Mouse (Mus musculus) layer of hippocampus, adult 9-10 months (tissue): ENCODE data around the gene Fam43a.

Source experiments
- DNase-seq: peaks from one replicate; pipeline ENCODE4 v3.0.0; 2022; ENCODE audit warnings: low spot score

Gene Fam43a

GRCm38 (mm10) chr16:30595835-30596557 lies 3.5 kb upstream of the Fam43a start:
- no peak for DNase-seq

DNA sequence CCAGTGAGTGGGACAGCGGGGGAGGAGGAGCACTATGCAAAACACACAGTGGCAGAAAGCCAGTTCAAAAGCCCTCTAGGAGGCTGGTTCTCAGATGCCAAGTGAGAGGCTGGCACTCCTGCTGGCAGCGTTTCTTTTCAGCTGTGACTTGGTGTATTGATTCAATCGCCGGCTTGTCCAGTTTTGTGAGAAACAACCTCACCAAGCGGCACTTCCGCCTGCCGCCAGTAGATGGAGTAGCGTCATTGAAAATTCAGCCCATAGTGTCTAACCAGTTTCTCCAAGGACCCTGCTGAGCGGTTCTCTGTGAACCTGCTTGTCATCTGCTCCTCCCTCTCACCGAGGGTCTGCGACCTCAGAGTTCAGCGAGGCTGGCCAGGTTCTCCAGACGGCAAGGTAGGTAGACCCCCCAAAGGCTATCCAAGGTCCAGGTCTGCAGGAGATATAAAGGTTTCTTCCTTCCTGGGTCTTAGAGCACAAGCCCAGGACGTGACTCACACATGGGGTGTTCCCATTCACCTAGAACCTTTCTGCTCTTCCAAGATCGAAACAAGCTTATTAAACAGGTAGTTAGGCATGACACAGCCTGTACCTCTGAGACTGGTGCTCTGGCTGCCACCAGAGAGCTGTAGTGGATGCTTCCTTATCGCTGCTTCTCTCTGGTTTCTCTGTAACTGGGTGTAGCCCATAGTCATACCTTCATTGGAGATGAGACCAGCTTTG lies 2.4 kb upstream of the Fam43a start:
- peak; percentile 97 for DNase-seq

DNA sequence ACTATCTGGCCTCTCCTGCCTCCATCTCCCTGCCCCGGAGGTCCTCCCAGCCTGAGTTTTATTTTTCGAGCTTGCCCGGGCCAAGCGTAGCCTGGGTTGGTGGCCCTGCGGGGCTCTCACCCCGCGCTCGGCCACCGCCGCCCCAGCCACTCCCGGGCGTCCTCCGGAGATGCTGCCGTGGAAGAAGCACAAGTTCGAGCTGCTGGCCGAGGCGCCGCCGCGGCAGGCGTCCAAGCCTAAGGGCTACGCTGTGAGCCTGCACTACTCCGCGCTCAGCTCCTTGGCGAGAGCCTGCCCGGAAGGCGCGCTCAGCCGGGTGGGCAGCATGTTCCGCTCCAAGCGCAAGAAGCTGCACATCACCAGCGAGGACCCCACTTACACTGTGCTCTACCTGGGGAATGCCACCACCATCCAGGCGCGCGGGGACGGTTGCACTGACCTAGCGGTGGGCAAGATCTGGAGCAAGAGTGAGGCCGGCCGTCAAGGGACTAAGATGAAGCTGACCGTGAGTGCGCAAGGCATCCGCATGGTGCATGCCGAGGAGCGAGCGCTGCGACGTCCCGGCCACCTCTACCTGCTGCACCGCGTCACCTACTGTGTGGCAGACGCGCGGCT lies 1.0 kb downstream of the Fam43a start:
- no peak for DNase-seq

- DNase-seq = no peak
These were observed 1.7 kb downstream of the Fam43a start for GRCm38 (mm10) chr16:30601046-30601832.

DNA sequence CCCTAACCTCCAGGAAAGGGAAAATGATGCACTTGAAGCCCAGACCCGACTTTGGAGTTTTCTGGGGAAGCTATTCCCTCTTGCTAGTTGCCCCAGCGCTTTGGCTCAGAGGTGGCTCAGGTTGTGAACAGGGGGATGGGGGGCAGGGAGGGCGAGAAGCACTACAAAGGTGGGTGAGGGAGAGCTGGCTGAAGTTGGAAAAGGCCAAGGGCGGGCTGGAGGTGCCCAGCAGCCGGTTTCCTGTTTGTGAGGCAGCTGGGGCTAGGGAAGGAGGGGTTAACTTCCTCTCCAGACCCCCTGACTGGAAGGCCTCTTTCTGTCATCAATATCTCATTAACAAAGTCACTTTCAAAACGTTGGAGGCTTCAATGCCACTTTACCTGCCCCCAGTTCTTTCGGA lies 2.4 kb downstream of the Fam43a start:
- no peak for DNase-seq

- no peak for DNase-seq
These were observed 3.4 kb downstream of the Fam43a start for GRCm38 (mm10) chr16:30602684-30603530.

DNA sequence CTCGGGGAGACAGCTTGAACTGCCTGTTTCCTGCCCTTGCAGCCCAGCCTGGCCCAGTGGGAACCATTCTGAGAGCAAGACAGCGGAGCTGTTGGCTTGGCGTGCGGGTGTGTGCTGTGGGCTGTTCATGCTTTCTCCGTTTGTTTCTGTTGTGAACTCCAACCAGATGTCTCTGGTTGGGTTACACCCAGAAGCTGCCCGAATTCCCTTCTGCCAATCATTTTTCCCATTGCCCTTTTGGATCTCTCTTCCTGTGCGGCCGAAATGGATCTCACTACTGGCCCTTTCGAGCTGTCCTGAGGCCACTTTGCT lies 4.0 kb downstream of the Fam43a start:
- DNase-seq = no peak

- DNase-seq = no peak
These were observed 4.7 kb downstream of the Fam43a start for GRCm38 (mm10) chr16:30604061-30604806.

- no peak for DNase-seq
These were observed 5.2 kb downstream of the Fam43a start for GRCm38 (mm10) chr16:30604807-30605137.

- DNase-seq = no peak
These were observed 6.0 kb downstream of the Fam43a start for GRCm38 (mm10) chr16:30605528-30605927.

- DNase-seq = no peak
These were observed 8.3 kb downstream of the Fam43a start for GRCm38 (mm10) chr16:30607868-30608267.

- DNase-seq = no peak
These were observed 11.8 kb downstream of the Fam43a start for GRCm38 (mm10) chr16:30611331-30611730.

- no peak for DNase-seq
These were observed 13.6 kb downstream of the Fam43a start for GRCm38 (mm10) chr16:30613122-30613521.

- no peak for DNase-seq
These were observed 14.6 kb downstream of the Fam43a start for GRCm38 (mm10) chr16:30614122-30614521.

DNA sequence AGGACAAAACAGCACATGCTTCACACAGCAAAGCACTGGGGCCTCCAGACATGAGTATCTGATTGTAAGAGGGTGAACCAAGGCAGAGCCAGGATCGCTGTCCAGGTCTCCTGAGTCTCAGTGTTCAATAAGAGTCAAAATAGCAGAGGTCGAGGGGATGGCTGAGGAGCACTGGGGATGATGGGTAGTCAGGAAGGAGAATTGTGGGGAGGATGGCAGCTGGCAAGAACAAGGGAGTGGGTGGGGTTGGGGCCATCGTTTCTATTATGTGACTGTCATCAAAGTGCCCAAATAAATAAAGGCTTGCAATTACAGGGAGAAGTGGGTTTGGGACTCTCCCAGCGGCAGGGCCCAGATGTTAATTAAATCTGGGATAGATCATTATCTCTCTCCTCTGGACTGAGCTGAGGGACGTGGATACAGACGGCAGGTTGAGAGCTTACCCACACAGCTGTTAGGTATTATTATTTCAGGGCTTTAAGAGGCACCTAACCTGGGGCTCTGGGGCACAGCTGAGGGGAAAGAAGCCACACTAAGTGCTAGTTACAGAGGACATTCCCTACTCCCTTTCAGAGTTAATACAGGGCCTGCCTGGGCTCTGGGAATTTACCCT lies 15.3 kb downstream of the Fam43a start:
- no peak for DNase-seq

DNA sequence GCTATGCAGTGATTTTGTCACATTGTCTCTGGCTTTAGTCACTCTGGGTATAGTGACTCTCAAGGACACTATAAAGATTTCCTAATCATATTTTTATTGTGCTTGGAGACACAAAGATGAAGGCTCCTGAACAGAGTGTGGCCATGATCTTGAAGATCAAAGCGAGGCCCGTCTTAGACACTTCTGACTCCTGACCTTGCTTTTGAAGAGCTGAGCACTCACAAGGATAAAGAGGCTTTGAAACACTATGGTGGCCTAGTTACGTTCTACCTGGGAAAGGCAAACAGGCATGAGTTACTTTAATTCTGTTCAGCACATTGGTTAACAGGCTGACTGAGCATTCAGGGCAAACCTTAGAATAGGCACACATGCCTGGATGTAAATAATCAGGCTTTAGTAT lies 16.8 kb downstream of the Fam43a start:
- DNase-seq = no peak

- no peak for DNase-seq
These were observed 24.1 kb downstream of the Fam43a start for GRCm38 (mm10) chr16:30623645-30624044.

- no peak for DNase-seq
These were observed 25.1 kb downstream of the Fam43a start for GRCm38 (mm10) chr16:30624640-30625039.

- DNase-seq = no peak
These were observed 28.2 kb downstream of the Fam43a start for GRCm38 (mm10) chr16:30627586-30628337.

- DNase-seq = no peak
These were observed 28.9 kb downstream of the Fam43a start for GRCm38 (mm10) chr16:30628401-30628800.
